Mouse (Mus musculus): Measurements from ENCODE around the gene Rpl12.
"Not testable (repeated sequence)": the region's sequence is repeated elsewhere in the genome, so short reads cannot be mapped to it uniquely, and the experiment has no call there.

Gene Rpl12

DNA sequence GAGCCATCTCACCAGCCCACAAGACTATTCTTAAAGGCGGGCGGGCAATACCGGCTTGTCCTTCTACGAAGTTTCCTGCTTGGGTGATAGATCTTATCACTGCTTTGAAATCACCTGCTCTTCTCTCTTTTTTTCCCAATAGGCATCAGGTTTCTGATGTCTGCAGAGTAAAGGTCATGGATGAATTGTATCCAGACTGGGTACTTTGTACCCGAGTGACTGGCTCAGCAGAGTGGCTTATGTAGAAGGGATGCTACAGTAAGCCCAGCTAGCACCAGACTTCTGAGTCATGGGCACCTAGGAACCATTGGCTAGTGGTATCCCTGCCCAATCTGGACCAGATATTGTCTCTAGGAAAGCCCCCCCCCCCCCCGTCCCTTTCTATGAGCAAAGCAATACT lies 22.3 kb downstream of the Rpl12 start:
- DNase-seq: no peak

DNA sequence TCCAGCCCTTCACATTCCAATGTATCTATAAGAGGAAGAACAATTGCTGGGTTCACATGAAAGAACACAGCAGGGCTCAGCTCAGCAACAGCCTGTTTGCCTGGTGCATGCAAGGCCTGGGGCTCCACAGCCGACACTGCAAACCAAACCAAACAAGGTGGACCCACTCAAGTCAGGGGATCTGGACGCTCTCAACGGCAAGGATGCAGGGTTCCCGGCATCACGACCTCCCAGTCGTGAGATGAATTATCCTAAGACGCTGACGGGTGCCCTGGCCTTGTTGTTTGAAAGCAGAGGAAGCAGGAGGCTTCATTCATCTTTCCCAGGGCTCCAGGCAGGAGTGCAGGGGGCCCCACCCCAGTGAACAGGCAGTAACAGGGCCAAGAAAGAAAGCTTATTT lies 24.5 kb downstream of the Rpl12 start:
- no peak for DNase-seq

DNA sequence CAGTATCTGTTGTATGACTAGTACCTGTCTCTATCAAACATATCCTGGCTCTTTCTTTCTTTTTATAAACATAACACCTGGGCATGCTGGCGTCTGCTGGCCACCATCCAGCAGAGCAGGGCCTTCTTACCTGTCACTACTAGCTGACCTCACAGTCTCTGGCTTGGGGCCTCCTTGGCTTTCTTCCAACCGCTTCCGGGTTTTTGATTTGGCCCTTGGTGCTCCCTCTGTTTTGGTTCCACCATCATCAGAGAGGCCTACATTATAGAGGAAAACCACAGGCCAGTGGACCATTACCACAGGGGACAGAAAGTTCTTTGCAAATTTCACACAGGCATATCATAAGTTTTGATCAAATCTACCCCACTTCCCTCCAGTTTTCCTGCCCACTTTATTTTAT lies 28.0 kb downstream of the Rpl12 start:
- no peak for DNase-seq

- peak; percentile 46 for DNase-seq
These were observed 28.9 kb downstream of the Rpl12 start for GRCm38 (mm10) chr2:32990167-32990832.

DNA sequence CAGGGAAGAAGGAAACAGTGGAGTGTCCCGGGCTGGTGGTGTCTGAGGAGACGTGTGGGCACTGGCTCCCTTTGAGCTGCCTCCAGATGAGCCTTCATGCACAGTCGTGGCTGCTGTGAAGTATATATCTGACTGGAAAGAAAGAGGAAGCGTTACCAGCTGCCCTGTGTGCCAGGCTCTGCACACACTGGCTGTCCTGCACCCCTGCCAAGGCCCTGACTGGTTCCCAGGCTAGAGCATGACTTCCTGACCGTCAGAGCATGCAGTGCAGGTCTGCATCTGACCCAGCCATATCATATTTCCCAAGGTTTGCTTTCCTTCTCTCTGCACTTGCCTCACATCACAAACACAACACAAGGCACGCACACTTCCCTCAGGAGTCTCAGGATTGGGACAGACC lies 30.8 kb downstream of the Rpl12 start:
- DNase-seq: no peak

DNA sequence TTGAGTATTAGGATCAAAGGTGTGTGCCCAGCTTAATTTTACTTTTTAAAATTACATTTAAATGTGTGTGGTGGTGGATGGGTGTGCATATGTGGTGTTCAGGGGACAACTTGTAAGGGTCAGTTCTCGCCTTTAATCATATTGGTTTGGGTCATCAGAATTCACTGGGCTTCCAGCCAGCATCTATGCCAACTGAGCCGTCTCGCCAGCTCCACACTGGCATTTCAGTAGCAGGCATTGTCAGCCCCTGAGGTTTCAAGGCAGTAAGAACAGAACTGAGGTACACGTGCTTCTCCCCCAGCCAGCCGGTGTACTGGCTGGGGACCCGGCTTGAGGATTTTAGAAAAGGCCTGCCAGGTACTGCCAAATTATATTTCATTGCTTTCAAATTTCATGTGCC lies 35.7 kb downstream of the Rpl12 start:
- no peak for DNase-seq

- no peak for DNase-seq
These were observed 36.4 kb downstream of the Rpl12 start for GRCm38 (mm10) chr2:32997792-32998191.

DNA sequence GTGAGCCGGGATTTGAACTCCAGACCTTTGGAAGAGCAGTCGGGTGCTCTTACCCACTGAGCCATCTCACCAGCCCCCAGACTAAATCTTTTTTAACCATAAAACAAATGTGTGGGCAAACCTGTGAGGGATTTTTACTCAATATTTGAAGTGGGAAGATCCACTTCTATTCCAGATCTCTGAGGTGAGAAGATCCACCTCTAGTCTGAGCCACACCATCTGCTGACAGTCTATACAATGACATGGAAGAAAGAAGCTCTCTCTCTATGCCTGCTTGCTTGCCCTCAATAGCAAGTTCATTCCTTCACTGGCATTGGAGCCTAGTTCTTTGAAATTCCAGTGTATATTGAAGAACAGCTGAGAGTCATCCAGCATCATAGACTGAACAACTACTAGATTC lies 38.4 kb downstream of the Rpl12 start:
- DNase-seq: no peak

DNA sequence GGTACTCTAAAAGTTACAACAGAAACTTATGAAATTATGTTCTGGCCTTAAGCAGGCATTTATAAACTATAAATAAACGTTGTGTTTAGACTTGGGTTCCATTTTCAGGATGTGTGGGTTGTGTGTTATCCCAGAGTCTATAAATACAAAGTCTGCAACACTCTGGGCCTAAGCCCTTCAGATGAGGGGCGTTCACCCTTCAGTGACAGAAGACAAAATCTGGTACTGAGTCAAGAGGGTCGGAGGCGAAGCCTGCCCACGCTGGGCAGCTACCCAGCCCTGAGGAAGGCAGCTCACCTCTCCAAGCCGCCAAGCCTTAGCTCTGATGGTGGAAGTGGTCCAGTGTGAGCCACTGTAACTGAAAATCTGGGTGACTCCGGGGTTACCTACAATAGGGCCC lies 40.8 kb downstream of the Rpl12 start:
- DNase-seq: no peak

DNA sequence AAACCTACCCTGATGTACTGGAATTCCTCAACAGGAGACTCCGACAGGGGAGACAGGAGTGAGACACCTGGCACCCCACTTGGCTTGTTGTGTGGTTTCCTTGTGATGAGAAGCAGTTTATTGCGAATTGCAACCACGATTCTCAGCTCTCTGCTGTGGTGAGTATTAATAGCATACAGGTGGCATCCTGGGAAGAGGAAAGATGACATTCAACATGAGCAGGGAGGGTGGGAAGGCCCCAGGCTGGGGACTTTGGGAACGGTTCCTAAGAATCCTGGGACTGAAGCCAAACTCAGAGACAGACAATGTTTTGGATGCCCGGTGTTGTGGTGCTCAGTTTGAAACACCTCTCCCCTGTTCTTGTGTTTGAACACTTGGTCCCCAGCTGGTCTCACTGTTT lies 43.7 kb downstream of the Rpl12 start:
- DNase-seq: no peak

DNA sequence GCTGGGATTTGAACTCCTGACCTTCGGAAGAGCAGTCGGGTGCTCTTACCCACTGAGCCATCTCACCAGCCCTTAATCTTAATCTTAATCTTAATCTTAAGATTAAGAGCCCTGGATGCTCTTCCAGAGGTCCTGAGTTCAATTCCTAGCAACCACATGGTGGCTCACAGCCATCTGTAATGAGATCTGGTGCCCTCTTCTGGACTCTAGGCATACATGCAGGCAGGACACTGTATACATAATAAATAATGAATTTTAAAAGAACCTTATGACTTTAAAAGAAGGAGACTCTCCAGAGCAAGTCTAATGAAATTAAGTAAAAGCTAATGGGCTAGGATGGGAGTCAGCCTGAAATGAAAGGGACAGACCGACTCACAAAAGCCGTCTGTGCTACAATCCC lies 47.7 kb downstream of the Rpl12 start:
- DNase-seq: not testable (repeated sequence)

DNA sequence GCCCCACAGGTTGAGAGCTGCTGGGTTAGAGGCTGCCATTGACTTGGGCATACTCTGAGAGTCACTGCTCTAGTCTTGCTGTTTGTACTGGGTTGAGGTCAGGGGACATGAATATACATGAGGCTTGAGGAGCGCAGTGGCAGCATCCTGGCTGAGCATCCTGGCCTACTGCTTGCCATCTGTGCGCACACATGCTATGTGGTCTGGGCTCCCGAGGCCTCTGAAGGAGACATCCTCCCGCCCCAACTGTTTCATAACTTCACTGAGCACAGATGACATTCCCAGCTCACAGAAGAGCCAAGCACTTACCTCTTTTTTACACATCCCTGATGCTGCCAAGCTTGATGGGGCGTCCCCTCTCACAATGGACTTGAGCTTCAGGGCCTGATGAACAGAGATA lies 53.5 kb downstream of the Rpl12 start:
- DNase-seq: no peak
